Mouse (Mus musculus) monocyte, adult 5-6 weeks (primary cell): ENCODE measurements around the gene Egln1. TPM values are rescaled to one million over a fixed set of nuclear protein-coding genes. Genes with fewer than 3 reads are reported as not detected.

Experiments used
- ATAC-seq: fragments of 153-309, 156-312 bp; replicated peaks from 2 replicates; pipeline ENCODE4 v1.8.0; 2017; ENCODE audit warnings: mild to moderate bottlenecking; ENCODE audit not compliant: low TSS enrichment, insufficient number of reproducible peaks, severe bottlenecking, poor library complexity, low FRiP score
- total RNA-seq: library from RNA; stranded (forward); fragments of 200-1000, 200-491, 200-594 nt; gene quantifications from 3 replicates; pipeline ENCODE4 v1.2.3, GENCODE M21; 2017

Gene Egln1
- total RNA-seq, 1 experiment from 2014 or later: 24.5 TPM

DNA sequence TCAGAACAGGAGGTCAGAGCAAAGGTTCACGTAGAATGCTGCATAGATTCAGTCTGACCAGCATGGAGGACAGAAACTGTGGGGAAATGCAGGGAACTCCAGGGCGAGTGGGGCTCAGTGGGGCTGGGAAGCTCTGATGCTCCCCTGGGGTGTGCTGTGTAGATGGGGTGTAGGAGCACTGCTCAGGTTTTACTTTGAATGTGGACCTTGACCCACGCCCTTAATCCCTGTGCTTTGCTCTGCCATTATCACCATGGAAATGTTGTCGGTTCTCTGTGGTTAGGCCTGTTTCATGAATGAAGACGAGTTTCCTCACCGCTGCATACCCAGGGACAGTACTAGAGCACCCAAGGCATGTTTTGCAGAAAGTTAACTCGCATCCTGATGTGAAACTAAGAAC, 77.7 kb downstream of the Egln1 start:
- no peak for ATAC-seq

DNA sequence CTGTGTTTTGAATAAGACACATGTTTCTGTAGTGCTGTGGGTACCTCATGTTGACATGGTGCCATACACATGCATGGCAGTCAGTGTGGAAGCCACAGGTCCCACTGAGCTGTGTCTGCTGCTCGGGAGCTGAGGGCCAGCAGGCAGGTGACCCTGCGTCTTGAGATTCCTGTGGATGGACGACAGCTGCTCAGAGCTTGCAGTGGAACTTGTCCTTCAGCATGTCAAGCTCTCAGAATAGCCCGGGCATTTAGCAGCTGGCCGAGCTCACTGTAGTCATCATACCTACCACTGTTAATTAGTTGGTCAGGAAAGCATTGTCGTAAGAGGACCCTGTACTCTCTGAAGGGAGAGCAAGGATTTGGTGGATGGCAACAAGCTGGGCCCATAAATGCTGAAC, 79.4 kb downstream of the Egln1 start:
- no peak for ATAC-seq

DNA sequence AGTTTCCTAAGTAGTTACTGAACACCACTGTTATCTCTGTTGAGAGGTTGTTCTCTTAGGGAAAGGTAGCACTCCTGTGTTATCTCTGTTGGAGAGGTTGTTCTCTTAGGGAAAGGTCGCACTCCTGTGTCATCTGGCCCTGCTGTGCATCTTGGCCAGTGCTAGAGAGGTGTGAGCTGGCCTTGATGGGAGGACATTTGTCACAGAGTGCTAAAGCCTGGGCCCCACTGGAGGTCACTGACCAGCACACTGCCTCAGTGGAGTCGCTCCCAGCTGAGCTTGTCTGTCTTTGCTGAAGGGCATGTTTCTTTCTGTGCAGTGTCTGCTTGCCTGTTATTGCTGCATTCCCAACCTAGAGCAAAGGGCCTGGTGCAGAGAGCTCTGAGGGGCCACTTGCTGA, 82.0 kb downstream of the Egln1 start:
- no peak for ATAC-seq

DNA sequence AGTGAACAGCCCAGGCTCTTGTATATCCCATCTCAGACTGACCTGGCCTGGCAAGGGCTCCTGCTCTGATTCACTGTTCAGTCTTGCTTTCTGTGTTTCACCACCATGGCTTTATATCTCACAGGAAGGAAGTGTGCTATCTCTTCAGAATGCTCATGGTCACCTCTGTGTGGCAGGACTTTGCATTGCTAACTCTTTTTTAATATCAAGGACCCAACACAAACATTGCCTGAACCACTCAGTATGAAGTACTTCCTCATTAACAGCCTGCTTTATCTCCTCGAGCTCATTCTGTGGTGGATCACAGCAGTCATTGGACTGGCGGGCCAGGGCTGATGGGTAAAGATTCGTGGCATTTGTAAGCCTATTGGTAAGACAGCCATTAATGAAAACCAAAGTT, 82.5 kb downstream of the Egln1 start:
- ATAC-seq: no peak; the same call in 1 of the 2 replicates

DNA sequence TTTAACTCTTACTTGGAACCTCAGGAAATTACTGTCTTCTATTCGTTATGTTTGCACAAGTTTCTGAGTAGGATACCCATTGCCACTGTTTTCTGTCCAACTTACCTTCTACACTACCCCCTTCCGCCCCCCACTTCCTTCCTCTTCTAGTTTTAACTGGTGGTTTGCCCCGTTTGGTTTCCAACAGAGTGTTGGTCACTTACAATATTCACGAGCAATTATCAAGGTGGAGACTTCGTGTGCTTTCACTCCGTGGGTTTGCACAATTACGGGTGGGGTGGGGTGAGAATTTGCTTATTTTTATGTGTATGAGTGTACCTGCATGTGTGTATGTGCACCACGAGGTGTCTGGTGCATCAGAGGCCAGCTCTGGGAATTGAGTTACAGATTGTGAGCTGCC, 85.4 kb downstream of the Egln1 start:
- ATAC-seq: no peak

DNA sequence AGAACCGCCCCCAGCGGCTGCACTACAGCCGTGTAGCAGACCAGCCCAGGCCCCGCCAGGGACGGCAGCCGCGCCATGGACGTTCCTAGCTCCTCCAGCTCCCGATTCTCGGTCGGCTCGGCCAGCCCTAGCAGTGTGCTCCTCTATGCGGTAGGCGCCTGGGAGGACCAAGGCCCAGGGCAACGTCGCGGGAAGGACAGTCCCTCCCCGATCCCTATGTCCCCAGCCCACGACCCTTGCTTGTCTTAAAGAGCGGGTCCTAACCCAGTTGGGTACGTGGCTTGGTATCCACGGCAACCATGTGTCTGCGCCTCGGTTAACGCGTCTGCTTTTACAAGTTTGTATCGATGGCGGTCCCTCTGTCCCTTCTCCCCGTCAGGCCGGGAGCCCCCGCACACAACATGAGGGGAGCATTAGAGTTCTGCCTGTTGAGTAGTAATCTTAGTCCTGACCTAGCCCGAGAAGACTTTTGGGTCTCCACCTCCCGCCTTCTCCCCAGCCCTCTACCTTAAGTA, 85.9 kb downstream of the Egln1 start:
- no peak; the same call in 1 of the 2 replicates for ATAC-seq

DNA sequence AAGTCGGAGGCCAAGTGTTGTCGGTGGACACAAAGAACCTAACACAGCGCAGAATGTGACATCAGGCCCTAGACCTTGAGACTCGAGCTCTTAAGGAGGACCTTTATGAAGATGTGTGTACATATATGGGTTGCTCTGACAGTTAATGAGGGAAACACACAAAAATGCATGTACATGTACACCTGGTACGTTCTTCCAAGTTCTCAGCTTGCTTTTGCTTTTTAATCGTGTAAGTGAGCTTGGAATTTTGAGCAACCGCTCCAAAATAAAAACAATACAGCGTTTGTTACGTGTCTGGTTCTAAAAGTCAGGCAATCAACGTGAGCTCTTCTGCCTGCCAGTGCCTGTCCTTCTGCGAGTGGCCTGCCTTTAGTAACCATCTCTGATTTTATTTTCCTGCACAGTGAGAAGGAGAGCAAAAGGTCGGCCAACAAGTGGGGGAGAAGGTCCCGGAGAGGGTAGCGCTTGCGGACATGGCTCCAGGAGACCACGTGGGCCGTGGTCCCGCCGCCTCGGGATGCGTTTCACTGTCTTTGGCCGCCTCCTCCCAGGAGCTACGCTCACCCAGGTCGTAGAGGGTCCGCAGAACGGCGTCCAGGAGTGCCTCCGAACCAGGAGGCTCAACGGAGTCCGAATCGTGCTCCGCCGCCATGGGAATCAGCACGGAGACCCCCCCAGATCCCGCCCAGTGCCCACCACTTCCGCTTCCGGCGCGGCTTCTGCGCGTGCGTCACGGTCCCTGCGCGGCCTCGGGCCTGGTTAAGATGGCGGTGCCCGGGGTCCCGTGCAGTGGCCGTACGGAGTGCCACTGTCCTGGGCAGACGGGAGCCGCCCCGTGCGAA, 86.6 kb downstream of the Egln1 start, which contains the start of the genes Gnpat and 2810004N23Rik:
Gene Gnpat (plus strand): TSS at position 713 of the 842 bp plus-strand sequence.
Gene 2810004N23Rik (minus strand): TSS at position 800 of the 842 bp plus-strand sequence.
- peak; percentile 56 for ATAC-seq

DNA sequence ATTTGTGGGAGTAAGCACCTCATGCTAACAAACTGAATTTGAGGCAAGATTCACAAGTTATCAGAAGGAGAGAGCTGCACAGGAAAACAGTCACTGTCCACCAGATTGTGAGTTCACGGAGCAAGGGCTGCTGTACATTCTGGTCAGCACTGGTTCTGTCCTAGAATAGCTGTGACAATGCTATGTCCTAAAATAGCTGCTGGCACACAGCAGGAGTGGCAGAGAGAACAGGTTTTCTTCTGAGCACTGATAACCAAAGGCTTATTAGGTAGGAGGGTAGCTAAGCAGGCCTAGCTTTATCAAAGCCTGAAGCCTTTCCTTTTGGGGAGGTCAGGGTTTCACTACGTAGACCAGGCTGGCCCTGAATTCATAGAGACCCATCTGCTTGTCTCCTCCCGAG, 88.9 kb downstream of the Egln1 start:
- no peak for ATAC-seq

DNA sequence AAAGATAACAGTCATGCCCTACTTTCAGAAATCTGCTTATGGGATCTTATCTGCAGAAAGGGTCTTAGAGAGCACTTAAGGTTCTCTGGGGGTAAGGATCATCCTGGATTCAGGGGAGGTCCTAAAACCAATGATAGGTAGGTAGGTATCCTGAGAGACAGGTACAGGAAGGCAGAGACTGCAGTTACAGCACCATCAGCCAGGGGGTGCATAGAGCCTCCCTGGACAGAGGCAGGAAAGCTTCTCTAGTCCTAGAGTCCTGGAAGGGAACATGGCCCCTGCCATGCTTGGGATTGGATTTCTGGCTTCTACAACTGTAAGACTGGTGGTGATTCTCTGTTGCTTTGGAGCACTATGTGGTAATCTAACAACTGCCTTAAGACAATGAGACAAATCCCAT, 89.7 kb downstream of the Egln1 start:
- 0 out of 2 replicates have a peak, but pooled peaks have one; percentile 29 for ATAC-seq

Other genes with a start within 250 kb of the Egln1 start
- 14.5 to 74.3 TPM (median 26.1 TPM) in 3 replicates for gene Ttc13, start 227.3 kb downstream of the Egln1 start, total RNA-seq
- gene Arv1, start 227.2 kb downstream of the Egln1 start, total RNA-seq: 1.0 to 2.9 TPM in 2 of 3 replicates, not detected in the other
- 0.95 to 1.1 TPM in 2 of 3 replicates, not detected in the other for gene Fam89a, start 197.5 kb downstream of the Egln1 start, total RNA-seq
- gene Trim67, start 156.2 kb downstream of the Egln1 start, total RNA-seq: not detected in 3 replicates
- gene Gnpat, start 86.3 kb downstream of the Egln1 start, total RNA-seq: 37.0 to 58.8 TPM (median 41.2 TPM) in 3 replicates
- gene 2810004N23Rik, start 86.2 kb downstream of the Egln1 start, total RNA-seq: 26.0 to 39.2 TPM (median 27.4 TPM) in 3 replicates
- 12.3 to 19.4 TPM (median 13.2 TPM) in 3 replicates for gene Exoc8, start 51.6 kb downstream of the Egln1 start, total RNA-seq
- gene Sprtn, start 51.4 kb downstream of the Egln1 start, total RNA-seq: 15.5 to 26.7 TPM (median 22.1 TPM) in 3 replicates
- gene Tsnax, start 63.7 kb upstream of the Egln1 start, total RNA-seq: 61.3 to 84.4 TPM (median 71.8 TPM) in 3 replicates
- 3.9 to 11.4 TPM (median 7.1 TPM) in 3 replicates for gene Disc1, start 104.9 kb upstream of the Egln1 start, total RNA-seq